Mouse (Mus musculus) liver (tissue): Measurements from ENCODE around the gene Pnrc1.

ENCODE experiments used
- DNase-seq: peaks from one replicate; pipeline ENCODE4 v3.0.0-alpha.2; 2020; ENCODE audit warnings: mixed read lengths

Pnrc1 gene

GRCm38 (mm10) chr4:33208881-33209841 lies 80.8 kb downstream of the Pnrc1 start, which contains the start of gene Srsf12:
TSS of gene Srsf12 (plus strand) at chr4:33208991.
- peak; percentile 8 for DNase-seq

GRCm38 (mm10) chr4:33207551-33207950 lies 82.4 kb downstream of the Pnrc1 start:
- no peak for DNase-seq

- peak; percentile 47 for DNase-seq
Measured at GRCm38 (mm10) chr4:33204682-33205081, 85.3 kb downstream of the Pnrc1 start.

- DNase-seq: no peak
Measured at GRCm38 (mm10) chr4:33198117-33198516, 91.8 kb downstream of the Pnrc1 start.
